Mouse (Mus musculus) liver, embryonic 14.5 days (tissue): ENCODE results near the gene F2rl1.
A peak's percentile ranks its signal among the peaks of the same experiment; 100 is the strongest.

Experiments
- CTCF ChIP-seq: IDR thresholded peaks from 2 replicates; pipeline ENCODE4 v1.5.1; 2016; ENCODE audit warnings: antibody characterized with exemption, low read depth, control low read depth
- EP300 ChIP-seq: IDR thresholded peaks from 2 replicates; pipeline ENCODE4 v1.6.1; 2016; ENCODE audit warnings: antibody characterized with exemption, low read depth

- TF ChIP-seq CTCF (no peak), EP300 (peak; percentile 54)
These were observed 47.9 kb downstream of the F2rl1 start for GRCm38 (mm10) chr13:95477173-95477572.
